Mouse (Mus musculus): ENCODE measurements around the gene Fgfr2.
"Not testable (repeated sequence)": the region's sequence is repeated elsewhere in the genome, so short reads cannot be mapped to it uniquely, and the experiment has no call there.

The Fgfr2 gene

DNA sequence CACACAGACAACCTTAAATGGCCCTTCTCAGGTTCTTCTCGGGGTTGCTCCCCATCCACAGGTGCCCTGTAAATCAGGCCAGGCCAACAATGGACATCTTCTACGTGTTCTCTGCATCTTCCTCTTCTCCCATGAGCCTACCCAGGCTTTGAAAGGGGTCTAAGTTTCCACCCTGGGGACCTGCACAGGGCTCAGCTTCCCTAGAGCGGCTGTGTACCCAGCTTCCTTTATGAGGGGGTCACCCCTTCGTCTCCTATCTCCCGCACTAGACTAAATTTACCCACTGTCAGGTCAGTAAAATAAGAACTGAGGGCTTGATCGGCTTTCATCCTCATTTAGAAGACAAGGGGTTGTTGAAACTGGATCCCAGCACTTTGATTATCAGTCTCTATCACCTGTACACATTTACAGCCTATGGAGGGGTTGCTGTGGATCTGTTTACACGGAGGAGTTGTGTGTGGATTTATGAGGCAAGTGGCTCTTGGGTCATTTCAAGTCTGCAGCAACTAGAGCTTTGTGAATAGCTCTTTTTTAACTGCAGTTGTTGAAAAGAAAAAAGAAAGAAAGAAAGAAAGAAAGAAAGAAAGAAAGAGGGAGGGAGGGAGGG, 2969.7 kb downstream of the Fgfr2 start:
- no peak for DNase-seq

DNA sequence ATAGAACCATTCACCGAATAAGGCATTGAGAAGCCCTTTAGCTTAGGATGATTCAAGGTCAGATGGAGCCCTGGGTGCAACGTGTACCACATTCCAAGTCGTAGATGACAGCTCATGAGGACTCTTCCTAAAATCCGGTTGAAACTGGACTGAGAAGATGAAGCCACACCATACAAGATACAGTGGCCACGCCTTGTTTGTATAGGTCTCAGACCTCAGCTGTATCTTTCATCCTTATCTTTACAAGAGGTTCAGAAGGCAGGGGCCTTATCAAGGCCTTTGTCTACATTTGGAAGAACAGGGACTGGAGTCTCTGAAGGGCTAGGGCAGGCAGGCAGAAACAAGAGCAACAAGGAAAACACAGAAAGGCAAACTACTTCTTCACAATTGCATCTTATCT, 2974.2 kb downstream of the Fgfr2 start:
- DNase-seq = no peak

DNA sequence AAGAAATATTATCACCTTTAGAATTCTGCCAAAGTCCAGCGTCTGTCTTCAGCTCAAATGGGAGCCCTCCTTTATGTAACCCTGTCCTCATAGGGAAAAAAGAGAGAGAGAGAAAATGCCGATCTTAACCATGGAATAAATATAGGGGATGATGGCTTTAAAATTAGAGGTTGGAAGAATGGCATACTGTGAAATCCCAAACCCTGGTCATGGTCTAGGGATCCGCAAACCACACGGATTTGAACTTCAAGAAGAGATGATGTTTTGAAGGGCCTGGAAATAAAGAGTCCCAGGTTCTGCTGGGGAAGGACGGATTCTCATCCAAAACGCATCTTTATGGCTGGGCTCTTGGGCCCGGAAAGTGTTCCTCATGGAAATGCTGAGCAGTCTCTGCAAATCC, 2975.9 kb downstream of the Fgfr2 start:
- DNase-seq = no peak

DNA sequence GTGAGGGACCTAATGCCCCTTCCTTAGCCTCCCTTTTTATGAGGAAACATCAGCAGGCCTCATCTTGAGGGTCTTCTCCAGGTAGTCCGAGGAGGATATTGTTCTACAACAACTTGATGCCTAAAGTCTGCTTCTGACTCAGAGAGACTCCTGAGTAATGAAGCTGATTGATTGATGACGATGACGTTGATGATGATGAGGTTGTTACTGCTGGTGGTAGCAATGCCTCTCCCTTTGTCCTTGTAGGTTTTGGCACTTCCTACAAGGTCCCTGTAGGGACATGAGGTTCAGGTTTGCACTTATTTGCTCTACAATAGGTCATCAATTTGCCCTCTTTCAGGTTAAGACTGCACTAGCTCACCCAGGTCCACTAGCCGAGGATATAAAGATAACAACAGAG, 2977.9 kb downstream of the Fgfr2 start:
- no peak for DNase-seq

DNA sequence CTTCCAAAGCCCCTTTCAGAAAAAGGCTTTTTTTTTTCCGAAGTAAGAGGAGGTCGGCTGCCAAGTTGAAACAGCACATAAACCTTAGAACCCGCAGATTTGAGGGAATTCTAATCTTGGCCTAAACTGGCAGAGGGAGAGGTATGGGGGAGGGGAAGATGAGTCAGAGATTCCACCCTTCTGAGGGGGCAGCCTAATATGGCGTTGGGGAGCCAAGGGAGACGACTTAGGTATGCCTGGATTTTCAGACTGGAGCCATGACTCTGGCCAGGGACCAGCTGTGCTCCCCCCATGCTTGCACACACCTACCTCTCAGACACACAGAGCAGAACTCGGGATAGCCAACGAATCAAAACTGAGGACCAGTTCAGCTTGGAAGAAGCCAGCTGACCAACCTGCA, 2979.8 kb downstream of the Fgfr2 start:
- no peak for DNase-seq

DNA sequence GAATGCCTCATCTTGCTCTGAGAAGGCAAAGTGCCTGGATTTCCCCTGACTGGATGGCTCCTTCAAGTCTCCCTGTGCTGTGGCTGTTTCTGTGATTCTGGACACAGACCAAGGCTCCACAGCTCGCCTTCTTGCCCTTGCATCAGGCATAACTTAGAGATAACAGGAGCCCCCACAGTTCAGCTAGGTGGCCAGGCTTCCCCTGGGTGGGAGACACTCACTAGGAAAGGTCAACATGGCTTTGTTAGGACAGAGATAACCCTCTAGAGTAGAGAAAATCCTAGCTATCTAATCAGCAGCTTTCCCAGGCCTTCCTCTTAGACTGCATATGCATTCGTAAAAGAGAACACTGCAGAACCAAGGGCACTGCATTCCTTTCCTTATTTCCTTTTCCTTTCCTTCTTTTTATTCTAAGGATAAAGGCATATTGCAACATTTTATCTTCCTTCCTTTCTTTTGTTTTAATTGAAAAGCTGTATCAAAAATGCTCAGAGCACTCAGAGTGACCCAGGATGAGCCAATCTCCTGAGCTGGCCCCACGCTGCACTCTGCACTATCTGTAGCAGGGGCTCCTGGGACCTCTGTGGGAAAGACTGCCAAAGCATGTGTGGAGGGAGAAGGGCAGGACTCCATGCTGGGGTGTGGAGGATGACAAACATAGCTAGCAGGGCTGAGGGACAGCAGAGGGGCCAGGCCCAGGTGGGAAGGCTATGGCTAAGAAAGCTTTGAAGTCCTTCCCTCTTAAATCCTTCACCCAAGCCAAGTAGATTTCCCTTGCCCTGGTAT, 2981.9 kb downstream of the Fgfr2 start:
- DNase-seq = no peak

DNA sequence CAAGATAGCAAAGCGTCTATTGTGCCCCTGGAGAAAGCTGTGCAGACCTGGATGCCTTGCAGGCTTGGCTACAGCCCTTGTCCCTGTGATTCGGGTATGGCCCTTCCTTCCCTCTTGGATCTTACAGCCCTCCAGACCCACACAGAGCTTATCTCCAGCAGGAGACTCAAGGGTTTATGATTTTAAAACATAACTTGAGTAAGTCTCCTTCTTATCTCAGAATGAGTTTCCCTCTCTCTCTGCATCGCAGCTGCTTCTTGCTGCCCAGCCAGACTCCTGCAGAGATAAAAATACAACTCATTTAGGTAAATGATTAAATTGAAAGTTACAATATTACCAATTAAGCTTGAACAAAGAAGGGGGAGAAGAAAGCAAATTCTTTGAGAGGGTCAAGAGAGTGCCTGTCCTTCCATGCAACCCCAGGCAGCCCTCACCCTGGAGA, 2988.2 kb downstream of the Fgfr2 start:
- DNase-seq = no peak

DNA sequence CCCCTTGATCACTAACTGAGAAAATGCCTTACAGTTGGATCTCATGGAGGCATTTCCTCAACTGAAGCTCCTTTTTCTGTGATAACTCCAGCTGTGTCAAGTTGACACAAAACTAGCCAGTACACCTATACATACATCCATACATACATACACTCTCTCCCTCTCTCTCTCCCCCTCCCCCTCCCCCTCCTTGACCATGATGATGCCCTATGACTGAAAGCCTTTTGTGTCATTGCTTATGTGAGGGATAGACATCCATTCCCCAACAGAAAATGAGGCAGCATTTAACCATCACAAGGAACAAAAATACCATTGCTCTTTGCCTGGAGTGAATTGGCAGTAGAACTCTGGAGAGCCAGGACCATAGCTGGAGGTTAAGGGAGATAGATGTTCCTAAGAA, 2988.7 kb downstream of the Fgfr2 start:
- DNase-seq = not testable (repeated sequence)

DNA sequence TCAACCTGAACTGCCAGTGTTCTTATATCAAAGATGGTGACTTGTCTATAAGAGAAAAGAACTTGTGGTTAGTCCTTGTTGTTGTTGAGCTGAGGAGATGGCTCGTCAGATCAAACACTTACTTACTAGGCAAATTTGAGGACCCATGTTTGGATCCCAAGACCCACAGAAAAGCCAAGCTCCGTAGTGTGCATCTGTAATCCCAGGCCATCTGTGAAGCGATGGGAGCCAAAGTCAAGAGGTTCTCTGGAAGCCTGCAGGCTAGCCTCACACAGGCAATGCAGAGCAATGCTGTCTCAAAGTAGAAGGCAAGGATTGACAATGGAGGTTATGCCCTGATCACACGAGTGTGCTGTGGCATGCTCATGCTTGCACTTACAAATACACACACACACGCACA, 2992.9 kb downstream of the Fgfr2 start:
- DNase-seq = no peak

DNA sequence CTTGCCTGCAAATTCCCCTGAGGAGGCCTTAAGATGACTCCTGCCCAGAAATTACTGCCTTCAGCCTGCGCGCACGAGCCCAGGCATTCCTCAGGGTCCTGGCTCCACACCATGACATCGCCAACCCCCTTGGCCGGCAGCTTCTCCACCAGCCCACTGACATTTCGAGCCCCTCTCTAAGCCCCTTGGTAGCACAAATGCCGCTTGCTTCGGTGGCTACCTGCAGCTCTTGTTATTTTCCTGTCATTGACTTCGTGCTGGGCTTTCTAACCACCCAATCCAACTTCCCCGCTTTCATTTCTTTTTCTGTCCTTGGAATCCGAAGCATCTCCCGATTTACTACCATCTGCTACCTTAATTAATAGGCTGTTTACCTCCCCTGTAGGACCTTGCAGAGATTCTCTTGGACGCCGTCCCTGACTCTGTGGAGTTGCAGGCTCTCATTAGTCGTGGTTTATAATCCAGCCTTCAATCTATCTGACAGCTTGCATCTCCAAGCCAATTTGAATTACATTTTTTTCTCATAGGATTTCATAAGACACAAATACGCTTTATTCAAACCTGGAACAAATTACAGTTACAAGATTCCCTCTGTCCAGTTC, 2993.7 kb downstream of the Fgfr2 start:
- DNase-seq = no peak

DNA sequence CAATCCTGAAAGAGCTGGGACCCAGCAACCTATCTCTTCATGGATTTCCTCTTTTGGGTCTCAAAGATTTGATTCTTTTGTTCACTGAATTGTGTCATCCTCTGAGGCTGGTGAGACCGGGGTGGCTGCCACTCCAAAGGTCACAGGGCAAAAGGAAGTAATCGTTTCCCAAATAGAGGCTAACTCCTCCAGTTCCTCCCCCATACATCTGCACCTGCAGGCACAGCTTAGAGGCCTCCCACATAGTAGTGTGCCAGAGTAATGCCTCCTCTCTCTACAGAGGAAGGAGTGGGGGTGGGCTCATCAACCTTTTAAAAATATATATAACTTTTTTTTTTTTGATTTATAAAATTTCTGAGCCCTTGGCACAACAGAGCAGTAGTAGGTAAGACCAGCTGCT, 3001.6 kb downstream of the Fgfr2 start:
- DNase-seq = no peak

DNA sequence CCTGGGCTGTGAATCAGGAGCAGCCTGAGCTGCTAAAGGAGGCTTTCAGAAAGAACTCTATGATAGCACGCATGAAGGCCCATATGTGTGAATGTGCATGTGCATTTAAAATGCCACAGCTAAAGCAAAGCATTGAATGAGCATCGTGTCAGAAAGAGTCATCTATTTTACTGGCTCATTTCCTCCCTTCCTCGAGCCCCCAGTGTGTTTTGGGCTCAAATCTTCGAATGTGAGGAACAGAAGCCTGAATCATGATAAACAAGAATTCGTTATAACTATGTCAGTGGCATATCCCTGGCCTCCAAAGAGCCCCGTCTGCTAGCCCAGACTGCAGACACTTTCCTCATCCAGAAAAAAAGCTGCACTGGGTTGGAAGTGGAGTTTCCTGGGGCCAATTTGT, 3003.7 kb downstream of the Fgfr2 start:
- DNase-seq = no peak

DNA sequence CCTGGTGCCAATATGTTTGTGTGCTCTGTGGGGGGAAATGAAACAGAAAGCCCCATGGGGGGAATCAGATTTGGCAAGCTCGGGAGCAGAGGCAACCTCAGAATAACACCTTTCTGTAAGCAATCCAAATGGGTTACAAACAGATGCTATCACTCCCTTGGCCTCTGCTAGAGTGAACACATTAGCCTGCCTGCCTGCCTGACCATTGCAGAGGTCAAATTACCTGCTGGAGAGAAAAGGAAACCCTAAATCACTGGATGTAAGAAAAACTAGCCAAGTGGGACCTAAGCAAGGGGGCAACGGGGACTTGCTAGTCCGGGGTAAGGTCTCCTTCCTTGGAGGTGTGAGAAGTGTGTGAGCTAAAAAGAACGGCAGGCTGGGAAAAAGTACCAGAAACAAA, 3004.4 kb downstream of the Fgfr2 start:
- DNase-seq = no peak

DNA sequence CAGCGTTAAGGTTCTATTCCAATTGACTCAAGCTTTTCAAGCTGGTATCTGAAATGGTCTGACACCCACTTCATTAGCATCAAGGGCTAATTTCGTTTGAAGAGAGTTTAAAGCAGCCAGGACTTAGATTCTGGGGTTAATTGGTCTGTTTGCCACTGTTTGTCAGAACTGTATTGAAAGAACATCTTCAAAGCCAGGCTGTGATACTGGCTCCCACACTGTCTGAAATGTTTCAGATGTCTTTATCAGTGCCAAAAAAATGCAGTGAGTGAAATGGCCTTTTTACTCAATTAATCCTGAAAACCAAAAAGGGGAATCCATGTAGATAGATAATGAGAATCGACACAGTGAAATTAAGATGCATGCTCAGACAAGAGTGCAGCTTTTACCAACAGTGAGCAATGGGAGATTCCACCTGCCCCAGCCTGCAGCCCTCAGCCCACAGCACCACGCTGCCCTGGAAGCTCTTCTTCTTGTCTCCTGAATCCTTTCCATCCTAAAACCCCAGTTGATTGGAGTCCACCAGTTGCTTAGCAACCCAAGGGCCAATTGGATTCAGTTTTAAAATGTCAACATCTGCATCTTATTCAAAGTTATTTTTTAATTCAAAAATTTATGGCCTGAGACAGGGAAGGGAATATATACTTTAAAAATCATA, 3005.6 kb downstream of the Fgfr2 start:
- no peak for DNase-seq

DNA sequence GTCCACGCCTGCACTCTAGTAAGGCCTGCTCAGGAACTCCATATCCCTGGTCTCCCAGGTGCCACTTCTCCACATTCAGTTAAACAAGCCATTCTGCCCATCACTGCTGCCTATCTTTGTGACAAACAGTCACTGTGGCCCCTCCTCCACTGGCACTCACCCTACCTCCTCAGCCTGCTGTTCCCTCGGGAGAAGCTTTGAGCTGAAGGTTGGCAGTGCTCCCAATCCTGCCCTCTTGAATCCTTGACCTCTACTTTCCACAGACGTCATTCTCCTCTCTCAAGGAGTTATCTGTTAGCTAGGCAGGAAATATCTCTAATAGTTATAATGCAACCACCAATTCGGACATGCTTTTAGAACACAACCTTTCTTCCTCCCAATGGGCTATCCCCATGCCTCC, 3008.7 kb downstream of the Fgfr2 start:
- no peak for DNase-seq
